Mouse (Mus musculus) olfactory bulb, adult 2 months (tissue): Measurements from ENCODE around the gene Frs3.

Experiments used
- CTCF ChIP-seq: fragments of 200-500 bp; IDR thresholded peaks from 2 replicates; pipeline ENCODE4 v1.5.1; 2012; ENCODE audit warnings: low read depth, mild to moderate bottlenecking, low read length, moderate library complexity; ENCODE audit not compliant: insufficient read depth
- POLR2A ChIP-seq: fragments of 200-500 bp; IDR thresholded peaks from 2 replicates; pipeline ENCODE4 v1.6.1; 2012; ENCODE audit warnings: mild to moderate bottlenecking, low read depth, low read length, moderate library complexity; ENCODE audit not compliant: insufficient read depth

- TF ChIP-seq CTCF, result no peak
- TF ChIP-seq POLR2A, result no peak
These were observed 9.3 kb downstream of the Frs3 start for GRCm38 (mm10) chr17:47698156-47698555.
